Mouse (Mus musculus): ENCODE measurements around the gene Fsip1. TPM values are rescaled to one million over a fixed set of nuclear protein-coding genes. Genes with fewer than 3 reads are reported as not detected.

Fsip1 gene
- total and polyA plus RNA-seq, 3 experiments: 0.17 to 0.49 (median 0.47) TPM

DNA sequence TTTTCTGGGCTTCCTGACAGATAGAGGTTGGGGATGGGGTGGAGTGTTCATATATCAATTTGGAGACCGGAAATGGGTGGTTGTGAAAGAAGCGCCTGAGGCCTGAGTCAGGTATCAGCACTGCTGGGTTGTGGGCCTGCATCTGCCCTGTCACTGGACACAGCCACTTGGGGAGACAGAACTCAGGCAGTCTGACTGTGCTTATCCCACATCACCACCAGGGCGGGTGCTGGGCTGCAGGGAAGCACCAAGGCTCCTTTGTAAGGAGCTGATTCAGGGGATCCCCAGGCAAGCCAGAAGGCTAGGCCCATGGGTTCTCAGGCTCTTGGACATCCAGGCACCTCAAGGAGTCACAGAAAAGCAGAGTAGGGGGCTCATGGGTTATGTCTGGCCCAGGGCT is 59.8 kb downstream of the Fsip1 start:
- H3K36me3 ChIP-seq (replicated peaks in 1 of 2; ENCODE audit: control insufficient read depth in 1 of 2, insufficient read depth in 1 of 2, low read length in 1 of 2): no peaks in the 10 kb centered on the region
- in situ Hi-C loops (cut with MboI; ENCODE audit: low pct_ligation_motif_present, low pct_unique_long_range_greater_than_20kb, low sequenced_read_pairs): no loop called here
- no peak overlapping the region for H3K27ac ChIP-seq (ENCODE audit: insufficient read depth, low read depth)
- no peaks in the 10 kb centered on the region for H3K79me2 ChIP-seq (replicated peaks; ENCODE audit: control insufficient read depth, extremely low read depth, insufficient read depth, poor library complexity, severe bottlenecking)
- DNase-seq (ENCODE audit: extremely low read depth): no peak
- dilution Hi-C loops (cut with MboI; ENCODE audit: extremely low pct_ligation_motif_present, extremely low pct_unique_long_range_greater_than_20kb, low sequenced_read_pairs): no loop called here
- peaks cover 2% of the 10 kb centered on the region for H3K9me3 ChIP-seq (replicated peaks; ENCODE audit: low read length)
- no peak overlapping the region for H3K9ac ChIP-seq (ENCODE audit: insufficient read depth, low read depth)
- H3K27me3 ChIP-seq (replicated peaks): no peaks in the 10 kb centered on the region
- TF ChIP-seq BHLHE40 (IDR thresholded peaks at IDR 0.05; ENCODE audit: low read depth, low read length) (no peak), E2F4 (IDR thresholded peaks at IDR 0.05; ENCODE audit: insufficient replicate concordance, low read depth, low read length) (no peak), TCF12 (IDR thresholded peaks at IDR 0.05; ENCODE audit: low read depth, low read length) (no peak), MAFK (IDR thresholded peaks at IDR 0.05; ENCODE audit: insufficient replicate concordance, low read length) (no peak), GABPA (IDR thresholded peaks at IDR 0.05; ENCODE audit: insufficient replicate concordance, low read depth, low read length) (no peak), RAD21 (IDR thresholded peaks at IDR 0.05; ENCODE audit: low read depth, low read length) (no peak), ELF1 (IDR thresholded peaks at IDR 0.05; ENCODE audit: low read depth, low read length) (no peak), MEF2A (IDR thresholded peaks at IDR 0.05; ENCODE audit: borderline replicate concordance, low read depth, low read length) (no peak), MAZ (IDR thresholded peaks at IDR 0.05; ENCODE audit: low read depth, low read length) (no peak), ZNF384 (IDR thresholded peaks at IDR 0.05; ENCODE audit: low read depth, low read length) (no peak), SMC3 (IDR thresholded peaks at IDR 0.05; ENCODE audit: low read depth, low read length) (no peak)
- H3K4me3 ChIP-seq (replicated peaks in 1 of 3; ENCODE audit: low read depth in 2 of 3, low read length in 2 of 3, poor library complexity in 1 of 3): no peak overlapping the region
- peaks cover 0 to 7% of the 10 kb centered on the region in 2 experiments; a peak in 2 of 4 replicates for H3K4me1 ChIP-seq (ENCODE audit: control insufficient read depth in 1 of 2, insufficient read depth in 2 of 2)
- no peak overlapping the region for H3K4me2 ChIP-seq (ENCODE audit: insufficient read depth, low read depth, poor library complexity, severe bottlenecking)

DNA sequence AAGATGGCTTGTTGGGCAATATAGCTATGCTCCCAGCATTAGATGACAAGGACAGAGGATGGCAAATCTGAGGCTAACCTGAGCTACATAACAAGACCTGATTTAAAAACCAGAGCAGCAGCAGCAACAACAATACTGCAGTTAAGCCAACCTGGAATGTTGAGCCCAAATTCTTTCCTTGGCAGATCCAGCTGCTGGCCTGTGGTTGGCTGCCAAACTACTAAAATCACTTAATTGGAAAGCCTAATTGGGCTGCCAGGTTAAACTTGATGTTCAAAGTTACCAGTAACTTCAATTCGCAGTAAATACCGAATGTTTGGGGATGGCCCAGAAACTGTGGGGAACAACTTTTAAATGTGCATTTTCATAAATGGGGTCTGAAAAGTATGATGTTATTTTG is 74.6 kb downstream of the Fsip1 start:
- H3K36me3 ChIP-seq (replicated peaks in 1 of 2; ENCODE audit: control insufficient read depth in 1 of 2, insufficient read depth in 1 of 2, low read length in 1 of 2): no peaks in the 10 kb centered on the region
- no peaks in the 10 kb centered on the region for H3K27me3 ChIP-seq (replicated peaks)
- H3K4me2 ChIP-seq (ENCODE audit: insufficient read depth, low read depth, poor library complexity, severe bottlenecking): no peak overlapping the region
- H3K27ac ChIP-seq (ENCODE audit: insufficient read depth, low read depth): no peak overlapping the region
- H3K4me1 ChIP-seq (ENCODE audit: control insufficient read depth in 1 of 2, insufficient read depth in 2 of 2): no peaks in the 10 kb centered on the region
- H3K4me3 ChIP-seq (replicated peaks in 1 of 3; ENCODE audit: low read depth in 2 of 3, low read length in 2 of 3, poor library complexity in 1 of 3): no peak overlapping the region
- H3K9ac ChIP-seq (ENCODE audit: insufficient read depth, low read depth): no peak overlapping the region
- DNase-seq (ENCODE audit: extremely low read depth): no peak
- dilution Hi-C loops (cut with MboI; ENCODE audit: extremely low pct_ligation_motif_present, extremely low pct_unique_long_range_greater_than_20kb, low sequenced_read_pairs): no loop called here
- in situ Hi-C loops (cut with MboI; ENCODE audit: low pct_ligation_motif_present, low pct_unique_long_range_greater_than_20kb, low sequenced_read_pairs): no loop called here
- TF ChIP-seq MAZ (IDR thresholded peaks at IDR 0.05; ENCODE audit: low read depth, low read length) (no peak), ETS1 (conservative IDR thresholded peaks at IDR 0.05; ENCODE audit: low read depth, low read length) (no peak), SIN3A (IDR thresholded peaks at IDR 0.05; ENCODE audit: low read length) (no peak), CTCF (conservative IDR thresholded peaks at IDR 0.05 in 1 of 2, IDR thresholded peaks at IDR 0.05 in 1 of 2; ENCODE audit: low read depth in 2 of 2, low read length in 2 of 2) (no peak)
- no peaks in the 10 kb centered on the region for H3K79me2 ChIP-seq (replicated peaks; ENCODE audit: control insufficient read depth, extremely low read depth, insufficient read depth, poor library complexity, severe bottlenecking)
- H3K9me3 ChIP-seq (replicated peaks; ENCODE audit: low read length): peaks cover 3% of the 10 kb centered on the region

Data from CH12.LX (cell line).